Mouse (Mus musculus): ENCODE results near the gene Ubr2.

GRCm38 (mm10) chr17:46883107-46883506 is 127.2 kb downstream of the Ubr2 start:
- TF ChIP-seq POLR2A (IDR thresholded peaks at IDR 0.05; ENCODE audit: control insufficient read depth in 1 of 2, insufficient read depth in 1 of 2, low read depth in 1 of 2, low read length in 2 of 2, poor library complexity in 1 of 2) (no peak), USF2 (IDR thresholded peaks at IDR 0.05; ENCODE audit: borderline replicate concordance in 1 of 2, insufficient read depth in 1 of 2, low read depth in 1 of 2, low read length in 2 of 2) (no peak), CHD2 (IDR thresholded peaks at IDR 0.05; ENCODE audit: low read length) (no peak), HCFC1 (IDR thresholded peaks at IDR 0.05; ENCODE audit: low read depth, low read length) (no peak), ETS1 (IDR thresholded peaks at IDR 0.05; ENCODE audit: low read depth, low read length) (no peak), TCF12 (IDR thresholded peaks at IDR 0.05; ENCODE audit: low read depth, low read length) (no peak)

All from MEL (cell line).